Mouse (Mus musculus): Measurements from ENCODE around the gene Neurod2.

The Neurod2 gene

GRCm38 (mm10) chr11:98320806-98321676 is 8.4 kb downstream of the Neurod2 start:
- in situ Hi-C loops (cut with MboI; ENCODE audit: unreplicated experiment in 2 of 2) = loop anchor here (10.0 to 25.0 kb wide), 2 partner anchors 46 to 809 kb away; partner anchors contain the start of gene 4933428G20Rik (in 1 of the 2)

GRCm38 (mm10) chr11:98320381-98320780 is 9.1 kb downstream of the Neurod2 start:
- in situ Hi-C loops (cut with MboI; ENCODE audit: unreplicated experiment in 2 of 2) = loop anchor here (10.0 to 25.0 kb wide), 2 partner anchors 46 to 808 kb away; partner anchors contain the start of gene 4933428G20Rik (in 1 of the 2)

GRCm38 (mm10) chr11:98319944-98320343 is 9.5 kb downstream of the Neurod2 start:
- in situ Hi-C loops (cut with MboI; ENCODE audit: unreplicated experiment in 2 of 2) = loop anchor here (10.0 to 25.0 kb wide), 2 partner anchors 45 to 808 kb away; partner anchors contain the start of gene 4933428G20Rik (in 1 of the 2)

GRCm38 (mm10) chr11:98319544-98319943 is 9.9 kb downstream of the Neurod2 start:
- in situ Hi-C loops (cut with MboI; ENCODE audit: unreplicated experiment in 2 of 2) = loop anchor here in 1 of 2 experiments (25.0 kb wide), 1 partner anchor 807 kb away; the partner anchor contains the start of gene 4933428G20Rik

GRCm38 (mm10) chr11:98319120-98319519 is 10.3 kb downstream of the Neurod2 start:
- in situ Hi-C loops (cut with MboI; ENCODE audit: unreplicated experiment in 2 of 2) = loop anchor here in 1 of 2 experiments (25.0 kb wide), 1 partner anchor 807 kb away; the partner anchor contains the start of gene 4933428G20Rik

GRCm38 (mm10) chr11:98318421-98319116 is 10.9 kb downstream of the Neurod2 start:
- in situ Hi-C loops (cut with MboI; ENCODE audit: unreplicated experiment in 2 of 2) = loop anchor here in 1 of 2 experiments (25.0 kb wide), 1 partner anchor 806 kb away; the partner anchor contains the start of gene 4933428G20Rik

GRCm38 (mm10) chr11:98317479-98317878 is 12.0 kb downstream of the Neurod2 start:
- in situ Hi-C loops (cut with MboI; ENCODE audit: unreplicated experiment in 2 of 2) = loop anchor here in 1 of 2 experiments (25.0 kb wide), 1 partner anchor 805 kb away; the partner anchor contains the start of gene 4933428G20Rik

GRCm38 (mm10) chr11:98313790-98314323 is 15.6 kb downstream of the Neurod2 start:
- in situ Hi-C loops (cut with MboI; ENCODE audit: unreplicated experiment in 2 of 2) = loop anchor here in 1 of 2 experiments (25.0 kb wide), 1 partner anchor 802 kb away; the partner anchor contains the start of gene 4933428G20Rik

- in situ Hi-C loops (cut with MboI; ENCODE audit: unreplicated experiment in 2 of 2) = no loop called here
Measured at GRCm38 (mm10) chr11:98298484-98299205, 30.8 kb downstream of the Neurod2 start.

- in situ Hi-C loops (cut with MboI; ENCODE audit: unreplicated experiment in 2 of 2) = no loop called here
Measured at GRCm38 (mm10) chr11:98297778-98298177, 31.7 kb downstream of the Neurod2 start.

GRCm38 (mm10) chr11:98296916-98297315 is 32.5 kb downstream of the Neurod2 start:
- in situ Hi-C loops (cut with MboI; ENCODE audit: unreplicated experiment in 2 of 2) = no loop called here

GRCm38 (mm10) chr11:98296277-98296676 is 33.2 kb downstream of the Neurod2 start:
- in situ Hi-C loops (cut with MboI; ENCODE audit: unreplicated experiment in 2 of 2) = no loop called here

GRCm38 (mm10) chr11:98295013-98295585 is 34.3 kb downstream of the Neurod2 start:
- in situ Hi-C loops (cut with MboI; ENCODE audit: unreplicated experiment in 2 of 2) = no loop called here

GRCm38 (mm10) chr11:98294188-98295012 is 35.0 kb downstream of the Neurod2 start:
- in situ Hi-C loops (cut with MboI; ENCODE audit: unreplicated experiment in 2 of 2) = no loop called here

GRCm38 (mm10) chr11:98293070-98293469 is 36.4 kb downstream of the Neurod2 start:
- in situ Hi-C loops (cut with MboI; ENCODE audit: unreplicated experiment in 2 of 2) = no loop called here

GRCm38 (mm10) chr11:98290906-98291305 is 38.5 kb downstream of the Neurod2 start:
- in situ Hi-C loops (cut with MboI; ENCODE audit: unreplicated experiment in 2 of 2) = no loop called here

- in situ Hi-C loops (cut with MboI; ENCODE audit: unreplicated experiment in 2 of 2) = no loop called here
Measured at GRCm38 (mm10) chr11:98289873-98290272, 39.6 kb downstream of the Neurod2 start.

- in situ Hi-C loops (cut with MboI; ENCODE audit: unreplicated experiment in 2 of 2) = no loop called here
Measured at GRCm38 (mm10) chr11:98287961-98288360, 41.5 kb downstream of the Neurod2 start.

- in situ Hi-C loops (cut with MboI; ENCODE audit: unreplicated experiment in 2 of 2) = no loop called here
Measured at GRCm38 (mm10) chr11:98287531-98287930, 41.9 kb downstream of the Neurod2 start.

Measured in v-Abl transformed pro-B cells (cell line).